Comparison of ENCODE assay signal across 7 mouse cellular contexts in the genomic region with DNA sequence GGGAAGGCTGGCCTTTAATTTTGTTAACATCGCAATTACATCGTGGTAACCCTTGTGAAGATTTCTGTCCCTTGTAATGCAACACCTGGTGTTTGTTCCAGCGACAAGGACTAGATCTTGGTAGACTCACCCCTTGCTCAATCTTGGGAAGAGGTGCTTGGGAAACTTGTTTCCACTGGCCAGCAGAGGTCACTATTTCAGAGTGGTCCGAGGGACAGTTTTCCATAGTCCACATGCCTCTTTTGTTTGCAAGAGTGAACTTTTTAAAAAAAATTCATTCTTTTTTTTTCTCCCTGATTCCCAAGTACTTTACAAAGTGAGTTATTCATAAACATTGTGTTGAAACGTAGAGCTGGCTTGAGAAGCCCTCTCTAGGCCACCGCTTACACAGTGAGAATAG. TPM values are rescaled to one million over a fixed set of nuclear protein-coding genes. Genes with fewer than 3 reads are reported as not detected.
A peak's percentile ranks its signal among the peaks of the same experiment; 100 is the strongest.
DNase-seq lines count a peak whose midpoint lies in the region; ATAC-seq and TF ChIP-seq lines count a peak whose summit lies in the region.

No protein-coding gene starts in this region.

- peaks cover 7% of the 10 kb centered on the region; the same call in 1 of the 2 replicates for H3K27me3 ChIP-seq in embryonic facial prominence, embryonic 13.5 days
- peaks cover 9% of the 10 kb centered on the region for H3K27me3 ChIP-seq in midbrain, embryonic 13.5 days

- peak; percentile 82 for TF ChIP-seq CTCF in layer of hippocampus, adult 2 months (conservative IDR thresholded peaks at IDR 0.05)

- H3K27ac ChIP-seq in layer of hippocampus, adult 2 months = no peak overlapping the region
- no peak overlapping the region; the same call in 1 of the 2 replicates for H3K27ac ChIP-seq in embryonic facial prominence, embryonic 13.5 days
- H3K27ac ChIP-seq in midbrain, embryonic 13.5 days = no peak overlapping the region

- no peaks in the 10 kb centered on the region for H3K9me3 ChIP-seq in embryonic facial prominence, embryonic 13.5 days
- no peaks in the 10 kb centered on the region for H3K9me3 ChIP-seq in midbrain, embryonic 13.5 days

- H3K4me1 ChIP-seq in embryonic facial prominence, embryonic 13.5 days = peaks cover 13% of the 10 kb centered on the region
- peaks cover 9% of the 10 kb centered on the region for H3K4me1 ChIP-seq in midbrain, embryonic 13.5 days (replicated peaks)

- peaks cover 12% of the 10 kb centered on the region for H3K36me3 ChIP-seq in embryonic facial prominence, embryonic 13.5 days
- peaks cover 7% of the 10 kb centered on the region; the same call in 1 of the 2 replicates for H3K36me3 ChIP-seq in midbrain, embryonic 13.5 days

- H3K4me3 ChIP-seq in layer of hippocampus, adult 2 months = no peak overlapping the region
- H3K4me3 ChIP-seq in embryonic facial prominence, embryonic 13.5 days = no peak overlapping the region
- no peak overlapping the region for H3K4me3 ChIP-seq in midbrain, embryonic 13.5 days (replicated peaks)

- ATAC-seq in embryonic facial prominence, embryonic 13.5 days (ENCODE audit: insufficient number of reproducible peaks, insufficient read depth, low FRiP score, low TSS enrichment, low read depth) = no peak
- 0 out of 2 replicates have a peak, but pooled peaks have one; percentile 56 for ATAC-seq in midbrain, embryonic 13.5 days

- H3K9ac ChIP-seq in embryonic facial prominence, embryonic 13.5 days = no peak overlapping the region
- no peak overlapping the region for H3K9ac ChIP-seq in midbrain, embryonic 13.5 days (replicated peaks)

- WGBS in embryonic facial prominence, embryonic 13.5 days = 19% methylated on average over 6 of the region's 6 CpGs
- 19% methylated on average over 6 of the region's 6 CpGs for WGBS in midbrain, embryonic 13.5 days

- DNase-seq in layer of hippocampus, adult 2 months (ENCODE audit: low spot score in 2 of 2) = peak in 1 of 2 experiments; percentile 27
- DNase-seq in layer of hippocampus, adult 8-10 months (ENCODE audit: low spot score in 2 of 2) = no peak
- peak; percentile 61 for DNase-seq in adrenal gland, postnatal 10 days
- DNase-seq in kidney, postnatal 36 days = peak; percentile 62 to 70
- no peak for DNase-seq in thymus, postnatal 36 days

- H3K4me2 ChIP-seq in embryonic facial prominence, embryonic 13.5 days = peak overlapping the region; percentile 48
- 0 out of 2 replicates have a peak overlapping the region, but pooled peaks have one; percentile 41 for H3K4me2 ChIP-seq in midbrain, embryonic 13.5 days (replicated peaks)

RNA-seq across cellular contexts. Expression of a gene that starts 12.2 kb away (rescaled TPM):
- total RNA-seq in layer of hippocampus, adult 2 months (2021) = 1 to 10 TPM in 1 of 2 experiments, under 1 TPM in 1; 0.64 to 2.5 TPM
- total RNA-seq in layer of hippocampus, adult 8-10 months (2022) = 1 to 10 TPM in 3 of 4 experiments, under 1 TPM in 1; 0.99 to 3.1 (median 1.6) TPM
- total RNA-seq in adrenal gland, postnatal 10 days (2021) = under 1 TPM; 0.27 to 0.73 TPM
- 55.8 and 60.4 TPM in 2 replicates for polyA plus RNA-seq in embryonic facial prominence, embryonic 13.5 days (2015; fragmentation: Nextera tagmentation; extraction: Ambion mirVana)
- 1.0 and 1.5 TPM in 2 replicates for polyA plus RNA-seq in midbrain, embryonic 13.5 days (2015; fragmentation: Nextera tagmentation; extraction: Ambion mirVana)

RNA-seq across cellular contexts. Expression of a gene that starts 54.6 kb away (rescaled TPM):
- total RNA-seq in layer of hippocampus, adult 2 months (2021) = 10 to 100 TPM; 11.7 to 11.8 TPM
- 10 to 100 TPM; 10.4 to 15.3 (median 12.2) TPM for total RNA-seq in layer of hippocampus, adult 8-10 months (2022)
- 10 to 100 TPM; 15.2 to 16.9 TPM for total RNA-seq in adrenal gland, postnatal 10 days (2021)
- polyA plus RNA-seq in embryonic facial prominence, embryonic 13.5 days (2015; fragmentation: Nextera tagmentation; extraction: Ambion mirVana) = 36.4 and 38.2 TPM in 2 replicates
- 20.5 and 20.9 TPM in 2 replicates for polyA plus RNA-seq in midbrain, embryonic 13.5 days (2015; fragmentation: Nextera tagmentation; extraction: Ambion mirVana)

Comparison
In these comparisons a context has a peak if more than half of its experiments do, and no peak if none do; other contexts are left out.
1. DNase-seq: peak in adrenal gland, postnatal 10 days (single experiment) and kidney, postnatal 36 days (2 of 2); none in layer of hippocampus, adult 8-10 months (0 of 2) and thymus, postnatal 36 days (0 of 2).